Mouse (Mus musculus) frontal cortex, adult (tissue): ENCODE data around the gene Elavl1.
"Not testable (repeated sequence)": the region's sequence is repeated elsewhere in the genome, so short reads cannot be mapped to it uniquely, and the experiment has no call there.

Experiments
- ATAC-seq: cut with Nextera tagmentation; 2 replicates; pipeline ENCODE4 v1.9.2; 2017; ENCODE audit warnings: mild to moderate bottlenecking, moderate library complexity, mixed read lengths; ENCODE audit not compliant: low TSS enrichment

The Elavl1 gene

DNA sequence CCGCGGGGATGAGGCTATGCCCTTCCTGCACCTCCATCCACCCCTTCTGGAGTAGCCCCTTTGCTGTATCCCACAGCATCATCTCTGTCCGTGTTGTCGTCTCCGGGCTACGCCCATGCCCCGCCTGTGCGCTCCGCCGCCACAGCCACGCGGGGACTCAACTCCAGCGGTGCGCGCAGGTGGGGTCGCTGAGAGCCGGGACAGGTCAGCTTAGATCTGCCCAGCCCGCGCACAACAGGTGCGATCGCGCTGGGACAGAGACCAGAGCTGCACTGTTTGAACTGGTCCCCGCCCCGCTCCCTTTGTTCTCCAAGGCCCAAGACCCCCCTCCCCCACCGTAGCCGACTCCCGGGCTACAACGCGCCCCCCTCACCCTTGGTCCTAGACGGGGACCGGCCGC lies 66.5 kb downstream of the Elavl1 start:
- no peak for ATAC-seq

DNA sequence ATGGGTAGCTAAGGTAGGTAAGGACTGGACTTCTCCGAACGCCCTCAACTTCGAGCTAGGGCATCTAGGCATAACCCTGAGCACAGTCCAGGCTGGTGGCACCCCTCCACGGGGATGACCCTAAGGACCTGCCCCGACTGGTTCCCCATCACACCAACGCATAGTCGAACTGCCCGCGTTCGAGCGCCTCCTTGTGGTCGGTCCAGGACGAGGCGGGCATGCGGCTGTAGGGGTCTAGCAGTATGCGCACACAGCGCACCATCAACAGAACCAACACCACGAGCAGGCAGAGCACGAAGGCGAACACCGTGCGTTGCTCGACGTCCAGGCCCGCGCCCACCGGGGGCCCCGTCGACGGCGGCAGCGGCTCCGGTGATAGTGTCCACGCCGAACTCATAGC lies 67.0 kb downstream of the Elavl1 start:
- ATAC-seq = peak; percentile 17; the same call in 1 of the 2 replicates

DNA sequence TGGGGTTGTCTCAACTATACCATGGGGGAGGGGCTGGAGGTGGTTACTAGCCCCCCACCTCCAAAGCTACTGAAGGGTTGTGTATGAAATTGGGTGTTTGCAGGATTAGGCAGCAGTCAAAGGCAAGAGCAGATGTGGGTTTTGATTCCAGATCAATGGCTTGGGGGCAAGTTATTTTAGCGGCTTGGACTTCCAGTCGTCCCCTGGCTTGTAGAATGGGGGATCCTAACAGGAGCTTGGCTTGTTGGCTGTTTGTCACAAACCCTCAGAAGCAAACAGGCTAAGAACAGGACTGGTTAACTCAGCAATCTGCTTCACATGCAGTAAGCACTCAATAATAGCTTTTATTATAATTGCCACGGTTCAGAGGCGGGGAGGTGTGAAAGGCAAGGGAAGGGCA lies 67.9 kb downstream of the Elavl1 start:
- ATAC-seq = no peak

DNA sequence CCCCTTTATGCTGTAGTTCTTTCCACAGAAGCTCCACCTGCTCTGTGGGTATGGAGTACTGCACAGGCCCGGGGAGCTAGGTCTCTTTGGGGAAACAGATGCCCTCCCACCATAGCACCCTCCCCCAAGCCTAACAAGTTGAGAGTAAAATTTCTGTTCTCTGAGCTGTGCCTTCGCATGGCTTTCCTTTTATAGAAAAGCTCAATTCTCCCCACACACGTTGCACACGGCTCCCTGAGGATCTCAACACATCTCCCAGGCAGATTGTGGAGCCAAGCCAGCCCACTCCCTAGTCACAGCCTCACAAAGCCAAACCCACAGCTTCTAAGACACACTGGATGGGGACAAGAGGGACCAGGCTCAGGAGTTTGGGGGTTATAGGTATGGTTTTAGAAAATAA lies 68.3 kb downstream of the Elavl1 start:
- ATAC-seq = peak; percentile 57

DNA sequence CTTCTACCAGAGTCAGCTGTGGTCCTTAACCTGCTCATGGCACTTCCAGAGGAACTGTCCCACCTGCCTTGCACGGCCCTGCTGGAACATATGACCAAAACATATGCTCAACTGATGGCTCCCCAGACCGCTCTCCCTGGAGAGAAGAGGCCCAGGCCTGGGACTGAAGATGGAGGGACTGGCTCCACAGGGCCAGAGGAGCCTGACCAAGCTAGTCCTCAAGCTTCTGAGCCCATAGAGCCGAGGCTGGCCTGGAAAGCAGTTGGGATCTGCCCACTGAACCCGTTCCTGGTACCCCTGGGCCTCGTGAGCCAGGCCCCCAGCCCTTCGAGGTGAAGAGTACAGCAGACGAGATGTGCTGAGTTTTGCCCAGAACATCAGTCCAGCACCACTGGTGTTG lies 69.7 kb downstream of the Elavl1 start:
- ATAC-seq = not testable (repeated sequence)

DNA sequence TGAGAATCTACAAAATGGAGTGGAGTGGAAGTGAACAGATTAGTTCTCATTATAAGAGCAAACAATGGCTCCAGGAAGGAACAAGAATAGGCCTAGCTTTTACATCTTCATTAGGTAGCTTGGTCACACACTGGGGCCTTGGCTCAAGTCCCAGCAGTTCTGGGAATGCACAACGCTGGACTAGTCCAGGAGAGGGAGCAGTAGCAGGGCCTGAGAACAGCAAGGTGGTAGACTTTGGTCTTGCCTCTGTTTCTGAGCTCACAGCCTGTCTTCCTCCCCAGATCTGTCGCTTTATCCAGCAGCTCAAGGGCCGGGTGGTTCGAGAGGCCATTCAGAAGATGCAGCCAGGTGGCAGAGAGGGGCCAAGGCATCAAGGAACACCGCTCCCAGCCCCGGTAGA lies 71.2 kb downstream of the Elavl1 start:
- no peak for ATAC-seq

DNA sequence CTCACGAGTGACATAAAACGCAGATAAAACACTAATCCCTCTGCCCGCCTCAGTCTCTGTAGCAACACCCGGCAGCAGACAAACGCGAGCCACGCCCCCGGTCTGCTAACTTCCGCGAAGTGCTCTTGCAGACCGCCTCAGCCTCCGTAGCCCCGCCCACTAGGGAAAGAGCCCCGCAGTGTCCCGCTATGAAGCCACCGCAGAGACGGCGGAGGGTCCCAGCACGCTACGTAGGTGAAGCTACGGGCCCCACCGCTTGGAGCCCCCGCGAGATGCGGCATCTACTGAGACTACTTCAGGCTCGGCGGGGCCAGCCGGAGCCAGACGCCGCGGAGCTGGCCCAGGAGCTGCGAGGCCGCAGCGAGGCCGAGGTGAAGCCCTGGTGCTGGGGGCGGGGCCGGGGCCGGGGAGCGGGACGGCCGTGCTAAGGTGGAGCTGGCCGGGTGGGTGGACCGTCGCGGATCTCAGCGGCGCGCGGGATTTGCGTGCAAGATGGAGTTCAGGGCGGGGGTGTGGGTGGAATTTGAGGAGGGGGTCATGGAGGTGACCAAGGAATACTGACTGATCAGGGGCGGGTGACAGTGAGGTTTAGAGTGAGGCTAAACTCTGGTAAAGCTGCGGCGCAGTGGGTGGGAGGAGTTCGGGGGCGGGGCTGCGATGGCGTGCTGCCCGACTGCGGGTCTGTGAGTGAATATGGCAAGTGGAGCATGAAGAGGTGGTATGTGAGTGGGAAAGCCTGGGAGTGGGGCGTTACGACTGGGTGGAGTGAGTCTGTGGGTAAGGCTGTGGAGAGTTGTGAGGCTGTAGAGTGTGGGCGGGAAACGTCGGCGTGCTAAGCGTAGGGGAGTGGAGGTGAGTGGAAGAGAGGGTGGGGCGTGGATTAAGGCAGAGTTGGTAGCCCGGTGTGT lies 72.0 kb downstream of the Elavl1 start, which contains the start of gene Snapc2:
TSS of gene Snapc2 (plus strand) at position 147 of the 908 bp plus-strand sequence.
- peak; percentile 45 for ATAC-seq

DNA sequence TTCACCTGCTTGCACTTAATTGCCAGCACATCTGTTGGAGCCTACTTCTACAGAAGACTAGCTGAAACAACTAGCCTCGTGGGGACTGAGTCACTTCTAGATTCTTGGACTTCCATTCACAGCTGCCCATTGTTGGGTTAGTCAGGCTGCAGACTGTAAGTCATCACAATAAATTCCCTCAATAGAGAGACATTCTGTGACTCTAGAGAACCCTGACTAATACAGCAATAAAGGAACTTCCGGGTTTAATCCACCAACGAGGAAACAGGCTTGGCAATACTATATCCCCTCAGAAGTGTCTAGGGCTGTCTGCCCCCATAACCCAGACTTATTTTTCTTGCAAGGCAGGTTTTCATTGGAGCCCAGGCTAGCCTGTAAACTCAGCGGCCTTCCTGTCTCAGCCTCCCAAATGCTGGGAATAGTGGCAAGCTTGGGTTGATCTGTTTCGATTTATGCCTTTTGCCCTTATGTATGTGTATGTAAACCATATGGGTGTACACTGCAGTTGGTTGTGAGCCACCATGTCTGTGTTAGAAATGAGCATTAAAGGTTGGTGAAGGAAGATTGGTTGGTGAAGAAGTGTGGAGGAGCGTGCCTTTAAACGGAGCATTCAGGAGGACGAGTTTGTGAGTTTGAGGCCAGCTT lies 73.0 kb downstream of the Elavl1 start:
- no peak for ATAC-seq

DNA sequence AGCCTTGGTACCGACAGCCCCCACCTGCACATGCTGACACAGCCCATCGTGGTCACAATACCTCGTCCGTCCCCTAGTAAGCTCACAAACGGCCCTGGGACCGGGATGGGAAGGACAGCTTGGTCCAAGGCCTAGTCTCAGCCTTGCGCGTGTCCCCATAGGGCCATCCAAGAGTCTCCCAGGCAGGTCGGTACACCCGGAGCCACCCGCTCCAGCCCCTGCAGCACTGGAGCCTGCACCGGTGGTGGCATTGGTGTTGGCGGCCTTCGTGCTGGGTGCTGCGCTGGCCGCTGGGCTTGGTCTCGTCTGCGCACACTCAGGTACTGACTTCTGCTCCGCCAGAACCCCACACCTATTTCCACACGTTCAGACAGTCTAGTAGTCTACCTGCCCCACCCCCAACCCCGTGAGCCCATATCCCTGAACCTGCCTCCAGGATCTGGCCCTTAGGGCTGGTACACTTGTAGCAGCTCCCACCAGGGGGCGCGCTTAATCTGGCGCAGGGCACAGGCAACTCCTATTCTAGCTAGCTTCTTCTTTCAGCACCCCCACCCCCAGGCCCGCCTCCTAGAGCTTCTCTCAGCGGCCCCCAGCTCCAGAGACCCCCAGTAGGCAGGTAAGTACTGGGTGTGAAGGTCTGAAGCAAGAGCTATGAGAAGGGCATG lies 74.8 kb downstream of the Elavl1 start:
- peak; percentile 55 for ATAC-seq

DNA sequence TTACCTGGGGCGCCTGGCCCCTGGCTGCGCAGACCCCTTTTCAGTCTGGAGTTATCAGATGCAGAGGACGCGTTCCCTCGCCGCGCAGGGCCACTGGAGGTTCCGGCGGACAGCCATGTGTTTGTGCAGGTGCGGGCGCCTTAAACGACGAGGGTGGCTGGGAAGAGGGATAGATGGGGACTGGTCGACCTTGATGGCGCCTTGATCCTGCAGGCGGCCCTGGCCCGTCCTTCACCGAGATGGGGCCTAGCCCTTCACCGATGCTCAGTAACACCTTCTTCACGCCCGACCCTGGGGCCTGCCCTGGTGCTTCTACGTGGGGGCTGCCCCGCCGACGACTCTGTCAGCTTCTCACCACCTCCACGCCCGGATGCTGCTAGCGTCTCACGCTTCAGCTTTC lies 76.0 kb downstream of the Elavl1 start:
- ATAC-seq = no peak

DNA sequence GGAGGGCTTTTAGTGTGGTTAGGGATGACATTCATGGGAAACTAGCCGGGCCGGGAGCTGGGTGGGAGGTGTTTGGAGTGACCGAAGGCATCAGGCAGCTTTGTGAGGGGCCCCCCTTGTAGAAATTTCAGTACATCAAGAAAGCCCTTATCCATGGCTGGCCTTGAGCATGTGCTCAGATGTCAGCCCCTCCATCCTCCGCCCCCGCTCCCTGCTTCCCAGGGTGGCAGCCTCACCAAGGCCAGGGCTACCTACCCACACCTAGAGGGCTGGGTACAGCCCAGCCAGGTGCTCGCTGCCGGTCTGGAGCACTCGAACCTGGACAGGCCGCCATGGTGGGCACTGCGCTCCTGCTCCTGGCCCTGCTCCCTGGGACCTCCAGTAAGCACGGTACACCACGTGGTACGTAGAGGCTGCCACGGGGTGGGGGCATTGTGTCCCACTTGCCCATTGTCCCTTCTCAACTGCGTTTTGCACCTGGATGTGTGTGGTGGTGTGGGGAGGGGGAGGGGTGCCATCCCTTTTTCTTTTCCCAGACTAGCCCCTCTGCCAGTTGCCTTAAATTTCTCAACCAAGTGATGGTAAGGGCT lies 77.2 kb downstream of the Elavl1 start, which contains the start of gene Tgfbr3l:
TSS of gene Tgfbr3l (plus strand) at position 264 of the 590 bp plus-strand sequence.
- ATAC-seq = no peak

DNA sequence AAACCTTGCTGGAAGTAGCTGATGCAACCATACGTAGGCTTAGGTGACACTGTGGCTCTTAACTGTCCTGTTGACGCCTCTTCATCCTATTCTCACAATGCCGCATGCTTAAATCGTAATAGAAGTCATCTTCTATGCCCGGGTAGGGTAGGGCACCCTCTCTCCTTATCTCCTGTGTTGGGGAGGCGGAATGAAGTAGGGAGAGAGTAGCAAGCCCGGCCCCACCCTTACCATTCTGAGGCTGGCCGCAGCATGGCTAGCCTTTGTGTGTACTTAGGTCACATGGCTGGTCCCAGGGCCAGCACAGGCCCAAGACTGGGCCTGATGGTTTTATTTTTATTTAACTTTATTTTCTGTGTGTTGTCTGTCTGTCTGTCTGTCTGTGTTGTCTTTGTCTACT lies 78.0 kb downstream of the Elavl1 start:
- no peak for ATAC-seq

DNA sequence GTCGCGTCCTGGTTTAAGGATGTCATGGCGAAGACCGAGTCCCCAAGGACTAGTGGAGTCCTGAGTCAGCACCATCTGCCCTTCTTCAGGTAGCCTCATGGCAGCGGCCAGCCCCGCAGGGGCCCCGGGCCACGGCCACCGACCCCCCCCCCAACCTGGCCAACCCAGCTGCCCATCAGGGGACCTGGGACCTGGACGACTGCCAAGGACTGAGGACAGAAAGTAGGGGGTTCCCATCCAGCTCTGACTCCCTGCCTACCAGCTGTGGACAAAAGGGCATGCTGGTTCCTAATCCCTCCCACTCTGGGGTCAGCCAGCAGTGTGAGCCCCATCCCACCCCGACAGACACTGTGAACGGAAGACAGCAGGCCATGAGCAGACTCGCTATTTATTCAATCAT lies 79.5 kb downstream of the Elavl1 start:
- ATAC-seq = no peak

DNA sequence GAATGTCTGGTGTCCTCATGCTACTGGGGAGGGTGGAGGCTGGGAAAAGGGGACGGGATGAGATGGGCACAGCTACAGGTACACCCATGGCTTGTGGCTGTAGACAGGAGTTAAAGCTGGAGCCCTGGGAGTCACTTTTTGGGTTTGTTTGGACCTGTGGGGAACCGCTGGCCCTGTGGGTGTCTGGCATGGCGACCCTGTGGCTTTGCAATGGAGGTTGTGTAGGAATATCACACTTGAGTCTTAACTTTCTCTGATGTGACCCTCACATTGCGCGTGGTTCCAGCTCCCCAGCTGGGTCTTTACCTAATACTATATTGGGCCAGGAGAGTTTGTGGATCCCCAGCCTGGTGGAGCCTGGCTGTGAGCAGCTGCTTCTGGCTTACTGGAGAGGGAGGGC lies 80.2 kb downstream of the Elavl1 start:
- no peak for ATAC-seq

DNA sequence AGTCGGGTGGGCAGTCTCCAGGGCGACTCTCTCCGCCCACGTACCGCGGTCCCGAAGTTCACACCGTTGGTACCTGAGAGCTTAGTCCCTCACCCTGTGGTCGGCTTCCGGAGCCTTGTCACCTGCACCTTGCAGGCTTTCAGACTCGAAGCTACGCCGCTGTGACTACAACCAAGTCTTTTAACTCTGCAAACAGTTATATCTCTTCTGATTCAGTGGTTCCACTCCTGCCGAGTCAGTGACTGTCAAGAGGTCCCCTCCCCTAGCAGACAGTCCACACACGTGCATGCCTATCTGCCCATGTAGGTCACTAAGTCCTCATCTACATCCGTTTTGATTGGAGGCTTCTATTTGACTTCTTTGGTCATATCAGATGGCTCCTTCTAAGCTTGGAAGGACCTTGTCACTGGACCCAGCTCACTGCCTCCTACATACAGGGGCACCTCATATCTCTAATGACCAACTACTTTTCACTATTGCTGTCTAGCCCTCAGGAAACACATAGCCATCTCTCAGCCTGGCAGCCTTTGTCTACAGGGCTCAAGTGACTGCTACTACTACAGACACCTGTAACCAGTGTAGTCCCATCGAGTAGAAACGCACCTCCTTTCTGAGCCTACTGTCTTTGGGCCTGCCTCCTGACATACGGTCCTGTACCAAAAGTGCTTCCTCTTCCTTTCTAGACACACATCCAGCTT lies 85.9 kb downstream of the Elavl1 start:
- no peak for ATAC-seq

DNA sequence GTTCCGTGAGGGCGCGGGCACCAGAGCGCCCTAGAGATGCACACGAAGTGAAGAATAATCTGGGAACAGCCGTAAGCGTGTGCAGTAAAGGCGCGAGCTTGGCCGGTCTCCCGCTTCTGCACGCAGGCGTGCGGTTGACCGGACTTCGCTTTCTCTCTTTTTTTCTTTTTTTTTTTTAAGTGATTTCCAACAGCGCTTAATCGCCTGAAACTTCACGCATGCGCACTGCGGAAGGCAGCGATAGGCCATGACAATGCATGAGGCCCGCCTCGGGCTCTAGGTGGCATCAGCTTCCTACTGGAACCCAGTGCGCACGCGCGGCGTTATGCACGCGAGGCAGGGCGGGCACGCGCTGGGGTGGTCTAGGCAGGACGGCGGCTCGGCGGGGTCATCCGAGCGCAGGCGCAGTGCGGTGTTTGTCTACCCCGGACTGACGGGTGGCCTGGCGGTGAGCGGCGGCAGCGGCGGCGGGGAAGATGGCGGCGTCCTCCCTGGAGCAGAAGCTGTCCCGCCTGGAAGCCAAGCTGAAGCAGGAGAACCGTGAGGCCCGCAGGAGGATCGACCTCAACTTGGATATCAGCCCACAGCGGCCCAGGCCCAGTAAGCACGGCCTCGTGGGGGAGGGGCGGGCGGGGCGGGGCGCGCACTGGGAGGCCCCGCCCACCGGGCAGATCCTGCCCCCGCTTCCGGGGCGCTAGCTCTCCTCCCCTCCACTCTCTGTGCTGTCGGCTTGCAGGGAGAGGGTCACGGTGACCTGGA lies 86.6 kb downstream of the Elavl1 start, which contains the start of the genes Map2k7 and Gm49320:
TSS of gene Map2k7 (plus strand) at position 307 of the 759 bp plus-strand sequence.
TSS of gene Gm49320 (plus strand) at position 432 of the 759 bp plus-strand sequence.
- peak; percentile 92 for ATAC-seq

DNA sequence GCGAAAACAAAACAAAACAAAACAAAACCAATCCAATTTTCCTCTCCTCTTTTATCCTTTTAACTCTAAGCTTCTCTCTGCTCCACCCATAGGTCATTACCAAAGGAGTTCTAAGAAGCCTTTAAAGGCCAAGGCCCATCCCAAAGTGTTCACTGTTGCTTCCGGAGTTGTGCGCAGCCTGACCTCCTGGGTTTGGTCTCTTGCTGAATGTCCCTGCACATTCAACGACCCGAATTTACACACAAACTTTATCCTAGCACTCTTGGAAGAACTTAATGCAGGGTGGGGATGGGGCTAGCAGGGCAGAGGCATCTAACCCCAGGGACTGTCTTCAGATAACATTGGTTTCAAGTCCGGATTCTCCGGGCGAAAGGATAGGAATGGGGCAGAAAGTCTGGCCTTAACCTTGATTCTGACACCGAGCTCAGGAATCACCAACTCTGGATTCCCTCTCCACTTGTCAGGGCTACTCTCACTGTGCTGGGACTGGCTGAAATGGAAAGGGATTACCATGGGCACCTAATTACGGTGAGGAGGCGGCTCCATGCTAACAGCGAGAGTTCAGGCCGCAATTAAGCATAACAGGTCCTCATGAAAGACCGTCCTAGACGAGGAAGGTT lies 87.3 kb downstream of the Elavl1 start:
- no peak; the same call in 1 of the 2 replicates for ATAC-seq
